Mouse (Mus musculus) C2C12 (cell line): Measurements from ENCODE around the gene Nrarp.

Experiments used
- CEBPB ChIP-seq: IDR thresholded peaks from one replicate; pipeline ENCODE4 v1.6.1; 2011; ENCODE audit warnings: low read depth, mild to moderate bottlenecking, control low read depth, moderate library complexity
- CTCF ChIP-seq: IDR thresholded peaks from one replicate; pipeline ENCODE4 v1.5.1; 2011; ENCODE audit not compliant: control insufficient read depth, insufficient read depth, insufficient read length
- FOSL1 ChIP-seq: IDR thresholded peaks from one replicate; pipeline ENCODE4 v1.8.0; 2011; ENCODE audit warnings: mild to moderate bottlenecking, low read length; ENCODE audit not compliant: poor library complexity, insufficient read depth, severe bottlenecking
- MAX ChIP-seq: IDR thresholded peaks from one replicate; pipeline ENCODE4 v1.6.1; 2011; ENCODE audit warnings: mild to moderate bottlenecking, control low read depth
- MYOD1 ChIP-seq: IDR thresholded peaks from one replicate; pipeline ENCODE4 v1.6.1; 2011; ENCODE audit warnings: low read depth; ENCODE audit not compliant: control insufficient read depth, insufficient read length
- MYOG ChIP-seq: IDR thresholded peaks from one replicate; pipeline ENCODE4 v1.6.1; 2011; ENCODE audit not compliant: control insufficient read depth, insufficient read length; ENCODE audit errors: extremely low read depth
- USF1 ChIP-seq: IDR thresholded peaks from one replicate; pipeline ENCODE4 v1.6.1; 2011; ENCODE audit warnings: low read depth, mild to moderate bottlenecking, control low read depth, moderate library complexity

DNA sequence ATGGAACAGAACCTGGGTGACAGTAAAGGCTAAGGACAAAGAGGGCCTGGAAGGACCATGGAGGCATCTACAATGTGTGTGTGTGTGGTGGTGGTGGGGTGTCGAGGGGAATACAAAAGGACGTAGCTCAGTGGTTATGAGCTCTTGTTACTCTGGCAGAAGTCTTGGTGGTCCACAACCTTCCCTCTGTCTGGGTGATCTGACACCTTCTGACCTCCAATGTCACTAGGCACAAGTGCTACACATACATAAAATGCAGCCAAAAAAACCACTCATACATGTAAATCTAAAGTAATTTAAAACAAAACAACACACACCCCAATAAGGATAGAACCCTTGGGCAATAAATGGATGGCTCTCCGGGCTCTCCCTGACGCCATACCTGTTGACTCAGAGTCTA is 46.8 kb downstream of the Nrarp start:
- no peak for TF ChIP-seq MAX
- TF ChIP-seq CTCF = no peak
- TF ChIP-seq USF1 = no peak
- TF ChIP-seq MYOG = no peak
- TF ChIP-seq MYOD1 = no peak
- TF ChIP-seq CEBPB = no peak
- no peak for TF ChIP-seq FOSL1
